Mouse (Mus musculus): ENCODE results near the gene Pcdh20. TPM values are rescaled to one million over a fixed set of nuclear protein-coding genes. Genes with fewer than 3 reads are reported as not detected.

Gene Pcdh20
- total RNA-seq (2022) = 100 to 1,000 TPM; 105 to 133 (median 120) TPM

GRCm38 (mm10) chr14:88470495-88471434, at the start of gene Pcdh20:
TSS of gene Pcdh20 (minus strand) at chr14:88471396.
- DNase-seq (ENCODE audit: low spot score in 2 of 2) = peak; percentile 49 to 55

DNA sequence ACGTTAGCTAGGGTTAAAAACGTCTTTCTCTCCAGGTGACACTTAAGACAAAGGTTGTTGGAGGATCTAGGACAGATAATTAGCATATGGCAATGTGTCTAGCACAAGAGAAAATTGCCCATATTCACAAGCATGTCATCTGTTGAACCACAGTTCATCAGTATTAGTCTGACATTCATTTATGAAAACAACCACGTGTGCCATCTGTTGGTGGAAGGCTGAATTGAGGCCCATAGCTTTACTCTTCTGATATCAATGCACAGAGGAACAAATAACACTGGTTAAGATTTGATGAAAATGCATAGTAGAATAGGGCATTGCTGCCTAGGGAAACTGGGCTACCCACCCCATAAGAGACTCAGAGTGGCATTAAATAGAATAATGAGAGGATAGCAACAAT, 8.7 kb upstream of the Pcdh20 start:
- DNase-seq (ENCODE audit: low spot score in 2 of 2) = peak in 1 of 2 experiments; percentile 34

GRCm38 (mm10) chr14:88469956-88470355, 1.2 kb downstream of the Pcdh20 start:
- peak in 1 of 2 experiments; percentile 10 for DNase-seq (ENCODE audit: low spot score in 2 of 2)

DNA sequence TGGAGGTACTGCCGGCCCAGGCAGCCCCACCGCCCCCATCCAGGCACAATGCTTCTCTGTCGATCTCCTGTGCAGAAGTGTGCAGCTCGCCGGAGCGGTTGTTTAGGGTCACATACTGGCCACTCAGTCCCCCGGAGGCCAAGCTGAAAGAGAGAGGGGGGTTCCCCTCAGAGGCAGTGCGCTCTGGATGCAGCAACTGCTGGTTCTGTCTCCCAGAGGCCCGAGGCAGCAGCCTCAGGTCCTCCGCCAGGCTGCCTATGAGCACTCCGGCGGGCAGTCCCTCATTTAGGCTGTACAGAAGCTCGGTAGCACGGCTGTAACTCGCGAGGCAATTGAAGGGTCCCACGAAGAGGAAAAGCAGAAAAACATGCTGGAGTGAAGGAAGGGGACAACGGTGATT, 1.8 kb downstream of the Pcdh20 start:
- DNase-seq (ENCODE audit: low spot score in 2 of 2) = peak in 1 of 2 experiments; percentile 35

GRCm38 (mm10) chr14:88466416-88466815, 4.8 kb downstream of the Pcdh20 start:
- DNase-seq (ENCODE audit: low spot score in 2 of 2) = no peak

GRCm38 (mm10) chr14:88464356-88464755, 6.8 kb downstream of the Pcdh20 start:
- no peak for DNase-seq (ENCODE audit: low spot score in 2 of 2)

DNA sequence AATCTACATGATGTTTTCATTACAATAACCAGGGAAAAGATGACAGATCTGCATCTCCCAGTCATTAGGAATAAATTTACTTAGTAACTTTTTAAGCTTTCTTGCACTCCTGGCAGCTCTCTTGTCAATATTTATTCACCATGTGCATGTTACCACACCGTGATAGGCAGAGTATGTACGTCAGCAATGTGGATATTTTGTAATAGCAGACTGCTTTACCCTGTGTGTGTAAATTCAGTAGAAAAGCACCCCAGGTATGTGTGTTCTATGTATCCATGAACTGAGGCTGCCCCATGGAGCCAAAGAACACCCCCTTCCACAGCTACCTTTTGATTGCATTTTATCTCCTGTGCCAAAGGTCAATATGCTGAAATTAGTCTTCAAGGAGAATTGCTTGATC, 7.8 kb downstream of the Pcdh20 start:
- no peak for DNase-seq (ENCODE audit: low spot score in 2 of 2)

DNA sequence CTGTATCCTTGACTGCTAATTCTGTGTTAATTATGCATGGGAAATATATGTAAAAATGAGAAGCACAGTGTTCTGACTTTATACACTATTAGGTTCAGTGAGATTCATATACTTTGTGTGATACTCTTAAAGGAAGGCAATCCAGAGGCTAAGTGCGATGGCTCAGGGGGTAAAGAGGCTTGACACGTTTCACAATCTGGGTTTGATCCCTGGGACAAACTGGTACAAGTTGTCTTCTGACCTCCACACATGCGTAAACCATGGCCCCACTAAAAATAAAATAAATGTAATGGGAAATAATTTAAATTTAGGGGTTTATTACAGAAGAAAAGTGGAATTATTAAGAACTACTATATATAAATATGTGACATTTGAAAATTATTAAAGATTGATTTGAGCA, 8.3 kb downstream of the Pcdh20 start:
- no peak for DNase-seq (ENCODE audit: low spot score in 2 of 2)

DNA sequence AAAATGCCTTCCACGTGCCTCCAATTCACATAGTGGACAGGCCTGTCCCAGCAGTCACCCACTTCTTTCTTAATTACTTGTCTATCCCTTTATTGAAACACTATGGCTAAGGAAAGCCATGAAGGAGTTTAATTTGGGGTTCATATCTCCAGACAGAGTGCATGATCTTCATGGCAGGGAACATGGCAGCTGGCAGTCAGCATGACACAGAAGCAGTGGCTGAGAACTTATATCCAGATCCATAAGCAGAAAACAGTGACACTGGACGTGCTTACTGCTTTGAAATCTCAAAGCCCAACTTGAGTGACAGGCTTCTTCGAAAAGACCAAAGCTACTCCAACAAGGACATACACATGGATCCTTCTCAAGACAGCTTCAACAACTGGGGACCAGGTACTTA, 10.5 kb downstream of the Pcdh20 start:
- no peak for DNase-seq (ENCODE audit: low spot score in 2 of 2)

DNA sequence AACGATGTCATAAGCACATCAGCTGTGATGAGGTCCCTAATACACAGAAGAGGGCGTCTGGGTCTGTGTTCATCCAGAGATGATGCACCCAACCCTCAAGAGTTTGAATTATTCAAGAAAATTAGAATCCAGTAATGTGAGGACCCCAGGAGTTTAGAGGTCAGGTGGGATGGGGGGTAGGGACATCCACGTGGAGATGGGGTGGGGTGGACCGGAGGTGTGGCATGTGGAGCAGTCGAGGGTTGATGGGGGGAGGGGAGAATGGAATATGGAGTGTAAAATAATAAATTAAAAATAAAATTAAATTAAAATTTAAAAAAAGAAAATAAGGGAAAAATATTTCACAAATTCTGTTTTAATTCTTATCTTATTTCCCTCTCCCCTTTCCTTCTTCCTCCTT, 27.9 kb downstream of the Pcdh20 start:
- DNase-seq (ENCODE audit: low spot score in 2 of 2) = no peak

- no peak for DNase-seq (ENCODE audit: low spot score in 2 of 2)
Observed at GRCm38 (mm10) chr14:88429393-88429792, 41.8 kb downstream of the Pcdh20 start.

GRCm38 (mm10) chr14:88427370-88427769, 43.8 kb downstream of the Pcdh20 start:
- no peak for DNase-seq (ENCODE audit: low spot score in 2 of 2)

Data from layer of hippocampus, adult 8-10 months (tissue).